Mouse (Mus musculus): ENCODE measurements at regions not wholly inside any gene's neighbourhood (a gene's known extent, or its start where the extent isn't known, plus 50 kb on each side); places are given as distances from the start of the nearest gene placed in this dataset.

DNA sequence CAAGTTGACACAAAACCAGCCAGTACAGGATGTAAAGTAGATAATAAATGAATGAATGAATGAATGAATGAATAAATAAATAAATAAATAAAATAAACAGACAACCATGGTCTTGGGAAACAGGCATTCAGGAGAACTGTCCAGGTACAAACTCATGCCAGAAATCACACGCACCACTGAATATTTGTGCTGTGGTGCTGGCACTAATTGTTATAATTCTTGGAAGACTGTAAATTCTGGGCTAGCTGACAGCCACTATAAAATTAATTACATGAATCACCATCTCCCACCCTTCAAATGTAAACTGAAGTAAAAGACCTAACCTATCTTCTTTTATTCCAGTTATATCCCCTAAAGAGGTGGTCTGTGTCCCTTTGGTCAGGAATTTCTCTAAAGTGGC, 151.6 kb upstream of the Nabp1 start:
- H3K4me1 ChIP-seq (ENCODE audit: control insufficient read depth, insufficient read depth) = no peaks in the 10 kb centered on the region
- H3K36me3 ChIP-seq (replicated peaks; ENCODE audit: control insufficient read depth, insufficient read depth, low read length) = no peaks in the 10 kb centered on the region
- no peak for ATAC-seq (ENCODE audit: insufficient read depth, low read depth)
- H3K27ac ChIP-seq (ENCODE audit: low read depth) = no peak overlapping the region
- no peak overlapping the region for H3K4me3 ChIP-seq (ENCODE audit: low read depth, low read length)
- no peak for TF ChIP-seq CTCF (IDR thresholded peaks at IDR 0.05; ENCODE audit: low read depth)
- no peak for TF ChIP-seq EP300 (IDR thresholded peaks at IDR 0.05; ENCODE audit: low read depth)
- H3K4me2 ChIP-seq (ENCODE audit: low read depth, low read length) = no peak overlapping the region
- H3K27me3 ChIP-seq (ENCODE audit: control insufficient read depth, insufficient read depth, low read length) = no peaks in the 10 kb centered on the region
- no peaks in the 10 kb centered on the region for H3K9me3 ChIP-seq (replicated peaks; ENCODE audit: control insufficient read depth, low read length)
- DNase-seq (ENCODE audit: low spot score) = no peak
- WGBS = 76% methylated on average over 1 of the region's 1 CpGs
- H3K9ac ChIP-seq (replicated peaks; ENCODE audit: low read depth, low read length) = no peak overlapping the region

DNA sequence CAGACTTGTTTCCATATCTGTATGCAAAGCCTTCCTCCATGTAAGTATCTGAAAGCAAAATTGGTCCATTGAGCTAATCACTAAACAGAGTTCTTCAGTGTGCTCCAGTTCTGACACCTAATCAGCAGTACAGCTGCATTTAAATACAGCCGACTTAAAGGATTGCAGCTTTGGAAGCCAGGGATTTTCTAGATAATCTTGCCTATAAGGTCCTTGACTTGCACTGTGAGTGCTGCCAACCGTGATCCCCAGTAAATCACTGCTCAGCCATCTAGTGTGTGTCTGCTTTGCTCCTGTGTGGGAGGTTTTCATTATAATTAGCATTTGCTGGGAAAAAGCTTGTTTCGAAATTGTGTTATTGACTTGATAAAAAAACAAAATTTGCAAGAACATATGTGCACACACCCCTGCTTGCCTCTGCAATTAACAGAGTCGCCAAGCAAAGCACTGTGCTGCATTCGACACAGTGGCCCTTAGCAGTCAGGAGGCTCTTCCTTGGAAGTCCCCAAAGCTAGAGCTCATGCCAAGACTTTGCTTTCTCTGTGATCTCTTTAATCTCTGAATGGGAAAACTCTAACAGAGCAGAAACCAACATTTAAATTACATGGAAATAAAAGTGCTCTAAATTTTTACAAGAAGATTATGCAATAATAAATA, 150.0 kb upstream of the Nabp1 start:
- TF ChIP-seq CTCF (IDR thresholded peaks at IDR 0.05; ENCODE audit: low read depth) (no peak), EP300 (IDR thresholded peaks at IDR 0.05; ENCODE audit: low read depth) (no peak)
- DNase-seq (ENCODE audit: low spot score) (no peak), ATAC-seq (ENCODE audit: insufficient read depth, low read depth) (no peak)
- Histone ChIP-seq H3K27me3 (ENCODE audit: control insufficient read depth, insufficient read depth, low read length) (no peaks in the 10 kb centered on the region), H3K36me3 (replicated peaks; ENCODE audit: control insufficient read depth, insufficient read depth, low read length) (no peaks in the 10 kb centered on the region), H3K9ac (replicated peaks; ENCODE audit: low read depth, low read length) (no peak overlapping the region), H3K4me2 (ENCODE audit: low read depth, low read length) (no peak overlapping the region), H3K9me3 (replicated peaks; ENCODE audit: control insufficient read depth, low read length) (no peaks in the 10 kb centered on the region), H3K4me1 (ENCODE audit: control insufficient read depth, insufficient read depth) (no peaks in the 10 kb centered on the region), H3K27ac (ENCODE audit: low read depth) (no peak overlapping the region), H3K4me3 (ENCODE audit: low read depth, low read length) (no peak overlapping the region)
- 56% methylated on average over 5 of the region's 5 CpGs for WGBS

DNA sequence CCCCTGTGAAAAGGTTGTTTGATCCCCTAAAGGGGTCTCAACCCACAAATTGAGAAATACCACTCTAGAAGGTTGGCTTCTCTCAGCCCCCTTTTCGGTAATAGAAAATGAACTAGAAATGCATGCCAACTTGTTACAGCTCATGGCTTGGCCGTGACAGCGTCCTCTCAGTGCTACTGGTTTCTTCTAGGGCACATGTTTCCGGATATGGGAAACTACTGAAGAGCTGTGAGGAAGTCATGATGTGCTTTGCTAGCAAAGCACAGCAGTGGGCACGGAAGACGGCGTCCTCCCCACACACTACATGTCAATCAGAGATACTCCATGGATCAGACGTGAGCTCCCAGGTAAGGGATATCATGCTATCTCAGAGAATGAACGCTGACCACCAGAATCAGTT, 148.1 kb upstream of the Nabp1 start:
- no peak for TF ChIP-seq CTCF (IDR thresholded peaks at IDR 0.05; ENCODE audit: low read depth)
- no peak for TF ChIP-seq EP300 (IDR thresholded peaks at IDR 0.05; ENCODE audit: low read depth)
- no peaks in the 10 kb centered on the region for H3K27me3 ChIP-seq (ENCODE audit: control insufficient read depth, insufficient read depth, low read length)
- no peaks in the 10 kb centered on the region for H3K36me3 ChIP-seq (replicated peaks; ENCODE audit: control insufficient read depth, insufficient read depth, low read length)
- no peak overlapping the region for H3K4me3 ChIP-seq (ENCODE audit: low read depth, low read length)
- H3K4me1 ChIP-seq (ENCODE audit: control insufficient read depth, insufficient read depth) = no peaks in the 10 kb centered on the region
- no peak overlapping the region for H3K9ac ChIP-seq (replicated peaks; ENCODE audit: low read depth, low read length)
- DNase-seq (ENCODE audit: low spot score) (no peak), ATAC-seq (ENCODE audit: insufficient read depth, low read depth) (no peak)
- no peaks in the 10 kb centered on the region for H3K9me3 ChIP-seq (replicated peaks; ENCODE audit: control insufficient read depth, low read length)
- 82% methylated on average over 9 of the region's 9 CpGs for WGBS
- no peak overlapping the region for H3K4me2 ChIP-seq (ENCODE audit: low read depth, low read length)
- H3K27ac ChIP-seq (ENCODE audit: low read depth) = no peak overlapping the region

DNA sequence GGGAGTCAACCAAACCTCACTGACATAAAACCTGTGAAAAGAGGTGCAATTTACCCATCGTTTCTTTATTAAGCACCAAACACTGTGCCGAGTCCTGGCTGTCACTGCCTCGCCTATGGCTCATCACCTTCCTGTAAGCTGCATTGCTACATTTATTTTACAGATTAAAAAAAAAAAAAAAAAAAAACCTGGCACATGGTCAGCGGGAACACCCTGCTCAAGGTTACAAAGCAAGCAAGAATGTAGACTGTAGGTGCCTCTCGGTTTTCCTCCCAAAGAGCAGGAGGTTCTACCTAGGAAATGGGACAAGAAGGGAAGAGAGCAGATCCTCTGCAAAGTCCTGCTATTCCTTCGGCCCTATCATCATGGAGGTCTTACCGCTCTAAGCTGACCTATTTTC, 146.9 kb upstream of the Nabp1 start:
- Histone ChIP-seq H3K27me3 (ENCODE audit: control insufficient read depth, insufficient read depth, low read length) (no peaks in the 10 kb centered on the region), H3K27ac (ENCODE audit: low read depth) (no peak overlapping the region), H3K4me2 (ENCODE audit: low read depth, low read length) (no peak overlapping the region), H3K4me3 (ENCODE audit: low read depth, low read length) (no peak overlapping the region), H3K9me3 (replicated peaks; ENCODE audit: control insufficient read depth, low read length) (no peaks in the 10 kb centered on the region), H3K36me3 (replicated peaks; ENCODE audit: control insufficient read depth, insufficient read depth, low read length) (no peaks in the 10 kb centered on the region), H3K9ac (replicated peaks; ENCODE audit: low read depth, low read length) (no peak overlapping the region), H3K4me1 (ENCODE audit: control insufficient read depth, insufficient read depth) (no peaks in the 10 kb centered on the region)
- no peak for DNase-seq (ENCODE audit: low spot score)
- TF ChIP-seq EP300 (IDR thresholded peaks at IDR 0.05; ENCODE audit: low read depth) (no peak), CTCF (IDR thresholded peaks at IDR 0.05; ENCODE audit: low read depth) (no peak)
- 82% methylated on average over 7 of the region's 7 CpGs for WGBS
- no peak for ATAC-seq (ENCODE audit: insufficient read depth, low read depth)

DNA sequence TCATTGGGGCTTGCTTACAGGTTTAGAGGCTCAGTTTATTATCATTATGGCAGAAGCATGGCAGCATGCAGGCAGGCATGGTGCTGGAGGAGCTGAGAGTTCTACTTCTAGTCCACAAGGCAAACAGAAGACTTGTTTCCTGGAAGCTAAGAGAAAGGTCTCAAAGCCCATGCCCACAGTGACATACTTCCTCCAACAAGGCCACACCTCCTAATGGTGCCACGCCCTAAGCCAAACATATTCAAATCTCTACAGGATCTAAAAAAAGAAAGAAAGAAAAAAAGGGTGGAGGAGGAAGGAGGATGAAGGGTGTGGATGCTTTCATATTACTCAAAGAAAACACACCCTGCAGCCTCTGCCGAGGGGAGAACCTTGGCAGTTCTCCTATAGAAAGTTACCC, 146.3 kb upstream of the Nabp1 start:
- TF ChIP-seq CTCF (IDR thresholded peaks at IDR 0.05; ENCODE audit: low read depth) (no peak), EP300 (IDR thresholded peaks at IDR 0.05; ENCODE audit: low read depth) (no peak)
- Histone ChIP-seq H3K36me3 (replicated peaks; ENCODE audit: control insufficient read depth, insufficient read depth, low read length) (no peaks in the 10 kb centered on the region), H3K27me3 (ENCODE audit: control insufficient read depth, insufficient read depth, low read length) (no peaks in the 10 kb centered on the region), H3K4me2 (ENCODE audit: low read depth, low read length) (no peak overlapping the region), H3K27ac (ENCODE audit: low read depth) (no peak overlapping the region), H3K4me1 (ENCODE audit: control insufficient read depth, insufficient read depth) (no peaks in the 10 kb centered on the region), H3K9me3 (replicated peaks; ENCODE audit: control insufficient read depth, low read length) (no peaks in the 10 kb centered on the region), H3K9ac (replicated peaks; ENCODE audit: low read depth, low read length) (no peak overlapping the region), H3K4me3 (ENCODE audit: low read depth, low read length) (no peak overlapping the region)
- WGBS = 68% methylated on average over 2 of the region's 2 CpGs
- ATAC-seq (ENCODE audit: insufficient read depth, low read depth) = no peak
- DNase-seq (ENCODE audit: low spot score) = no peak

DNA sequence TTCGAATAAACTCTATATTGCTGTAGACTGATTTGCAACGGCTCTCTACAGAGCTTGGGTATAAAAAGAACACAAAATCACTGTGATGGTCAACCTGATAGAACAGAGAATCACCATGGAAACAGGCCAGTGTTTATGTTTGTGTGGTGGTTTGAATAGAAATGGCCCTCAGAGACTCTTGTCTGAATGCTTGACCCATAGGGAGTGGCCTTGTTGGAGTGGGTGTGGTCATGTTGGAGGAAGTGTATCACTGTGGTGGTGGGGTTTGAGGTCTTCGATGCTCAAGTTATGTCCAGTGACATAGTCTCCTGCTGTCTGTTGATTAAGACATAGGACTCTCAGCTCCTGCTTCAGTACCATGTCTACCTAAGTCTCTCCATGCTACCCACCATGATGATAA, 144.8 kb upstream of the Nabp1 start:
- H3K4me3 ChIP-seq (ENCODE audit: low read depth, low read length) = no peak overlapping the region
- no peak overlapping the region for H3K4me2 ChIP-seq (ENCODE audit: low read depth, low read length)
- H3K9me3 ChIP-seq (replicated peaks; ENCODE audit: control insufficient read depth, low read length) = no peaks in the 10 kb centered on the region
- ATAC-seq (ENCODE audit: insufficient read depth, low read depth) (no peak), DNase-seq (ENCODE audit: low spot score) (no peak)
- WGBS = 77% methylated on average over 3 of the region's 3 CpGs
- no peaks in the 10 kb centered on the region for H3K4me1 ChIP-seq (ENCODE audit: control insufficient read depth, insufficient read depth)
- H3K9ac ChIP-seq (replicated peaks; ENCODE audit: low read depth, low read length) = no peak overlapping the region
- no peaks in the 10 kb centered on the region for H3K27me3 ChIP-seq (ENCODE audit: control insufficient read depth, insufficient read depth, low read length)
- no peaks in the 10 kb centered on the region for H3K36me3 ChIP-seq (replicated peaks; ENCODE audit: control insufficient read depth, insufficient read depth, low read length)
- TF ChIP-seq EP300 (IDR thresholded peaks at IDR 0.05; ENCODE audit: low read depth) = no peak
- no peak for TF ChIP-seq CTCF (IDR thresholded peaks at IDR 0.05; ENCODE audit: low read depth)
- H3K27ac ChIP-seq (ENCODE audit: low read depth) = no peak overlapping the region
